Comparison of ENCODE assay signal across 9 mouse cellular contexts in the genomic region with DNA sequence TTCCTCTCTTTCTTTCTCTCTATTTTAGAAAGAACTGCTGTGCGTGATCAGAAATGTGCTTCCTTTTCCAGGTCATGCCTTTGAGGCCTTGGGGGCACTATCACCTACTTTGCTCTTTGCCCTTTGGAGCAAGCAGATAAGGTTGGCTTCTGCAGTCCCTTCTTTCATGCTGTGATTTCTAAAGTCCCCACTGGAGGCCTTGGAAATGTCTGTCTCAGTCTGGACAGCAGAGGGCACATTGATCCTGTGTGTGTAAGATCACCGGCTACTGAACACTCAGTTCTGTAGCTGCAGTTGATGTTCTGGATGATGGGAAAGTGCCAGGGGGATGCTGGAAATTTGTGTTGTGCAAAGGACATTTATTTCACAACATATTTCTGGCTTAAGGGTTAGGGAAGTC. TPM values are rescaled to one million over a fixed set of nuclear protein-coding genes. Genes with fewer than 3 reads are reported as not detected.
A peak's percentile ranks its signal among the peaks of the same experiment; 100 is the strongest.
DNase-seq lines count a peak whose midpoint lies in the region; ATAC-seq lines count a peak whose summit lies in the region.
"Had no signal": no experiment of that assay in that cellular context is flagged by ENCODE, and none has a peak within 500 bp of the region (broad histone marks: within the 10 kb centered on the region; RNA-seq: fewer than 3 reads in every experiment).

No protein-coding gene starts in this region.

- H3K27me3 ChIP-seq in liver, embryonic 11.5 days (replicated peaks; ENCODE audit: control insufficient read depth, insufficient read depth, low read length) = no peaks in the 10 kb centered on the region
- H3K27me3 ChIP-seq in limb, embryonic 10.5 days (ENCODE audit: low read depth, poor library complexity, severe bottlenecking) = no peaks in the 10 kb centered on the region
- H3K27me3 ChIP-seq: embryonic facial prominence, embryonic 15.5 days had no signal

- H3K9me3 ChIP-seq in liver, embryonic 11.5 days (ENCODE audit: control insufficient read depth, low read length) = no peaks in the 10 kb centered on the region
- H3K9me3 ChIP-seq in limb, embryonic 10.5 days (replicated peaks) = no peaks in the 10 kb centered on the region
- H3K9me3 ChIP-seq: embryonic facial prominence, embryonic 15.5 days had no signal

- ATAC-seq in cerebellum, adult (ENCODE audit: insufficient number of reproducible peaks, low FRiP score, low TSS enrichment) = no peak
- peak; percentile 47; the same call in 1 of the 2 replicates for ATAC-seq in liver, embryonic 11.5 days (replicated peaks; ENCODE audit: low FRiP score)

- H3K36me3 ChIP-seq in liver, embryonic 11.5 days (ENCODE audit: control insufficient read depth, insufficient read depth, low read length) = no peaks in the 10 kb centered on the region
- H3K36me3 ChIP-seq in limb, embryonic 10.5 days = peaks cover 4% of the 10 kb centered on the region; the same call in 1 of the 2 replicates
- H3K36me3 ChIP-seq: embryonic facial prominence, embryonic 15.5 days had no signal

- no peak overlapping the region for H3K4me2 ChIP-seq in liver, embryonic 11.5 days
- H3K4me2 ChIP-seq: embryonic facial prominence, embryonic 15.5 days had no signal

- no peak overlapping the region for H3K9ac ChIP-seq in liver, embryonic 11.5 days (ENCODE audit: low read depth, low read length)
- H3K9ac ChIP-seq: embryonic facial prominence, embryonic 15.5 days had no signal

- 51% methylated on average over 2 of the region's 2 CpGs for WGBS in liver, embryonic 11.5 days
- 67% methylated on average over 2 of the region's 2 CpGs for WGBS in limb, embryonic 10.5 days

- intact Hi-C loops in left cerebral cortex, postnatal 14 days (cut with DNase I) = loop anchor here (5.0 kb wide), 1 partner anchor 65 kb away; no protein-coding TSS in a partner anchor

- H3K4me3 ChIP-seq in liver, embryonic 11.5 days (ENCODE audit: low read depth, low read length) = no peak overlapping the region
- H3K4me3 ChIP-seq in limb, embryonic 10.5 days = no peak overlapping the region
- H3K4me3 ChIP-seq: embryonic facial prominence, embryonic 15.5 days had no signal

- no peak overlapping the region for H3K27ac ChIP-seq in liver, embryonic 11.5 days (ENCODE audit: low read depth, low read length)
- H3K27ac ChIP-seq in limb, embryonic 10.5 days = no peak overlapping the region
- H3K27ac ChIP-seq: embryonic facial prominence, embryonic 15.5 days had no signal

- DNase-seq in cerebellum, postnatal 10 days = peak; percentile 46 to 47
- no peak for DNase-seq in liver, embryonic 11.5 days (ENCODE audit: low spot score)
- no peak for DNase-seq in liver
- DNase-seq in adrenal gland, postnatal 36 days = peak; percentile 35 to 59
- peak; percentile 32 to 34 for DNase-seq in left cerebral cortex, postnatal 14 days (ENCODE audit: low spot score in 2 of 2)
- DNase-seq in limb, embryonic 10.5 days (ENCODE audit: low spot score) = no peak
- no peak for DNase-seq in thymus, postnatal 36 days

- H3K4me1 ChIP-seq in liver, embryonic 11.5 days (replicated peaks; ENCODE audit: control insufficient read depth, insufficient read depth, low read length) = no peaks in the 10 kb centered on the region
- H3K4me1 ChIP-seq in limb, embryonic 10.5 days = no peaks in the 10 kb centered on the region
- H3K4me1 ChIP-seq: embryonic facial prominence, embryonic 15.5 days had no signal

RNA-seq across cellular contexts. Expression of gene Prcp, which starts 22.8 kb away (rescaled TPM):
- 30.1 and 33.6 TPM in 2 replicates for polyA plus RNA-seq in liver, embryonic 11.5 days (2014; fragmentation: Nextera tagmentation; extraction: Ambion mirVana)
- total RNA-seq in adrenal gland, postnatal 36 days (2021) = 10 to 100 TPM; 12.9 to 13.8 TPM
- 10 to 100 TPM in 1 of 2 experiments, 1 to 10 TPM in 1; 9.0 to 11.3 TPM for total RNA-seq in left cerebral cortex, postnatal 14 days (2021)
- polyA plus RNA-seq in limb, embryonic 10.5 days (2016; fragmentation: Nextera tagmentation; extraction: Ambion mirVana) = 15.8 and 20.4 TPM in 2 replicates

RNA-seq across cellular contexts. Expression of gene Ddias, which starts 23.0 kb away (rescaled TPM):
- 21.2 and 21.9 TPM in 2 replicates for polyA plus RNA-seq in liver, embryonic 11.5 days (2014; fragmentation: Nextera tagmentation; extraction: Ambion mirVana)
- total RNA-seq in adrenal gland, postnatal 36 days (2021) = 1 to 10 TPM in 1 of 2 experiments, under 1 TPM in 1; 0.76 to 1.2 TPM
- total RNA-seq in left cerebral cortex, postnatal 14 days (2021) = under 1 TPM; 0.68 to 0.87 TPM
- polyA plus RNA-seq in limb, embryonic 10.5 days (2016; fragmentation: Nextera tagmentation; extraction: Ambion mirVana) = 23.0 and 24.4 TPM in 2 replicates

Comparison
In these comparisons a context has a peak if more than half of its experiments do, and no peak if none do; other contexts are left out.
1. DNase-seq: peak in cerebellum, postnatal 10 days (2 of 2), adrenal gland, postnatal 36 days (2 of 2) and left cerebral cortex, postnatal 14 days (2 of 2); none in liver, embryonic 11.5 days (single experiment), liver (single experiment), limb, embryonic 10.5 days (single experiment) and thymus, postnatal 36 days (0 of 2).